ENCODE assay signal across 13 mouse cellular contexts in genomic region chr1:92394279-92394678, GRCm38 (mm10).
"Had no signal": no experiment of that assay in that cellular context is flagged by ENCODE, and none has a peak within 500 bp of the region (broad histone marks: within the 10 kb centered on the region; RNA-seq: fewer than 3 reads in every experiment).

No protein-coding gene starts in this region.

- ATAC-seq: intestine, embryonic 16.5 days; liver, embryonic 12.5 days had no signal

- H3K27ac ChIP-seq: kidney, embryonic 15.5 days; limb, embryonic 15.5 days; liver, embryonic 12.5 days; neural tube, embryonic 13.5 days; stomach, postnatal 0 days had no signal

- DNase-seq: kidney, adult 2 months; kidney, postnatal 14 days; lung, embryonic 14.5 days; lung, postnatal 14 days; midbrain, embryonic 14.5 days; retina, postnatal 1 day had no signal

- H3K27me3 ChIP-seq: kidney, embryonic 15.5 days; limb, embryonic 15.5 days; liver, embryonic 12.5 days; neural tube, embryonic 13.5 days had no signal

- H3K9me3 ChIP-seq: kidney, embryonic 15.5 days; limb, embryonic 15.5 days; liver, embryonic 12.5 days; neural tube, embryonic 13.5 days had no signal

- H3K4me3 ChIP-seq: kidney, embryonic 15.5 days; limb, embryonic 15.5 days; liver, embryonic 12.5 days; myocyte; neural tube, embryonic 13.5 days had no signal

- H3K9ac ChIP-seq: kidney, embryonic 15.5 days; limb, embryonic 15.5 days; liver, embryonic 12.5 days; lung, embryonic 14.5 days; neural tube, embryonic 13.5 days had no signal

- H3K4me2 ChIP-seq: kidney, embryonic 15.5 days; limb, embryonic 15.5 days; liver, embryonic 12.5 days; lung, embryonic 14.5 days; neural tube, embryonic 13.5 days had no signal

- H3K4me1 ChIP-seq: liver, embryonic 12.5 days had no signal

- H3K36me3 ChIP-seq: kidney, embryonic 15.5 days; limb, embryonic 15.5 days; liver, embryonic 12.5 days; neural tube, embryonic 13.5 days had no signal
